Mouse (Mus musculus) brain, embryonic 14.5 days (tissue): ENCODE results near the gene Itpka.

Experiments
- CTCF ChIP-seq: fragments of 200-500 bp; IDR thresholded peaks from 2 replicates; pipeline ENCODE4 v1.5.1; 2012; ENCODE audit warnings: inconsistent platforms, mild to moderate bottlenecking, moderate library complexity, borderline replicate concordance; ENCODE audit not compliant: insufficient read depth, insufficient read length; ENCODE audit errors: extremely low read depth
- POLR2A ChIP-seq: fragments of 200-500 bp; IDR thresholded peaks from 2 replicates; pipeline ENCODE4 v1.6.1; 2012; ENCODE audit warnings: mild to moderate bottlenecking, inconsistent platforms, borderline replicate concordance; ENCODE audit not compliant: poor library complexity, insufficient read depth, insufficient read length, severe bottlenecking; ENCODE audit errors: extremely low read depth

DNA sequence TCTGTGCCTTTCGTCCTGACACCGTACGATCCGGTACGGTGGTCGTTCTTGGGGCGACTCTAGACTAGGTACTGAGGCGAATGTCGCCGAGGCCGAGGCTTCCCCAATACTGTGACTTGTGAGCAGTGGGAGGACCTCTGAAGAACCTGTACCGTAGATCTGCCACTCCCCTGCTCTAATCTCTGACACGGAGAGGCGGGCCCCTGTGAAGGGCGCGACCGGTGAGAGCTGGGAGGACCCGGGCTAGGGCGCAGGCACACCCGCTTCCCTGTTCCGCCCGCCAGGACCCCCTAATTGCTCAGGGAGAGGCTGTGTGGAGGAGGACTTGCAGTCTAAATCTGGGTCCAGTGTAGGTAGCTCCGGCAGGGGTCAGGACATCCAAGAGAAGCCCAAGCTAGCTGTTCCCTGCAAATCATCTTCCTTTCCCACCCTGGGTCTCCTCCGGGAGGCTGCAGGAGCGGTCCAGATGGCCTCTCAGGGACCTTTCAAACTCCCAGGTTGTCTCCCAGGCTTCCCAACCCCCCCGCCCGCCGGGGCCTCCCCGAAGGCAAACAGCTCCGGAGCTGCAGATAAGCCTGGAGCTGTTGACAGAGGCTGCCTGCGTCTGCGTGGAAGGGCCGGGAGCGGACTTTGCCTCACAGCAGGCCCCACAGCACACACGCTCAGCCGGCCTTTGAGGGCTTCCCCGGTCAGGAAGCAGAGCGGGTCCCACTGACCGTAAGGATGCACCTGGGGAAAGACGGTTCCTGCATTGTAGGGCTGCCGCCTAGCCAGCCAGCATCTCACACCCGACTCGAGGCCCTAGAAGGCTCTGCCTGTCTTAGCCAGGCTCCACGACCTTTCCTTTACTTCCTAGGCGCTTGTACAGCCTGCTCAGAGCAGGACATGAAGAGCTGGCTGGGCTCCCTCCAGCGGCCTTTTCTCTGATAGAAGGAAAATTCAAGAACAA lies 2.3 kb downstream of the Itpka start:
- TF ChIP-seq POLR2A (no peak), CTCF (peak; percentile 18; the same call in 1 of the 2 replicates)
